Mouse (Mus musculus) stomach, postnatal 0 days (tissue): ENCODE measurements around the gene Slmap.

Experiments used
- CTCF ChIP-seq: IDR thresholded peaks from 2 replicates; pipeline ENCODE4 v1.5.1; 2016; ENCODE audit warnings: antibody characterized with exemption, low read depth, mild to moderate bottlenecking, moderate library complexity
- EP300 ChIP-seq: optimal IDR thresholded peaks from 2 replicates; pipeline ENCODE3; 2016; ENCODE audit warnings: antibody characterized with exemption

DNA sequence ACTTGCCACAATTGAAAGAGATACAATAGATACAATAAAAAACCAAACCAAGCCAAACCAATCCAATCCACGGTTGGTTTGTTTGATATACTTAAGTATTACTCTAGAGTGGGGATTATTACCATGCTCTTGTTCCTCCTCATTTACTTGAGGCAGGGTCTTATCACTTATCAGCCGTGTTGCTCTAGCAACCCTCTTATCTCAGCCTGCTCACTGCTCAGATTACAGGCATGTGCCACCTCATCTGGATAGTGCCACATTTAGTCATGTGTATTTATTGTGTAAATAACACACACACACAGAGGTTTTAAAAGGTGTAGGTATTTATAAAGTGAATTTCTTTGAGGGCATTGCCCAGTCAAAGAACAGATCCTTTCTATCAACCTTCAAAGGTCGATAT is 88.2 kb downstream of the Slmap start:
- TF ChIP-seq CTCF = no peak
- no peak for TF ChIP-seq EP300
